Mouse (Mus musculus): ENCODE measurements around the gene Txnrd3.

Txnrd3 gene

GRCm38 (mm10) chr6:89658342-89658741 is 14.6 kb downstream of the Txnrd3 start:
- no peak for DNase-seq

GRCm38 (mm10) chr6:89658931-89659330 is 15.1 kb downstream of the Txnrd3 start:
- no peak for DNase-seq

- DNase-seq: no peak
Observed at GRCm38 (mm10) chr6:89659692-89660423, 16.1 kb downstream of the Txnrd3 start.

- no peak for DNase-seq
Observed at GRCm38 (mm10) chr6:89660490-89660889, 16.7 kb downstream of the Txnrd3 start.

GRCm38 (mm10) chr6:89662521-89662920 is 18.7 kb downstream of the Txnrd3 start:
- DNase-seq: no peak

GRCm38 (mm10) chr6:89665155-89665554 is 21.4 kb downstream of the Txnrd3 start:
- DNase-seq: no peak

- DNase-seq: no peak
Observed at GRCm38 (mm10) chr6:89665667-89666066, 21.9 kb downstream of the Txnrd3 start.

- DNase-seq: no peak
Observed at GRCm38 (mm10) chr6:89666976-89667375, 23.2 kb downstream of the Txnrd3 start.

- DNase-seq: no peak
Observed at GRCm38 (mm10) chr6:89669556-89669955, 25.8 kb downstream of the Txnrd3 start.

GRCm38 (mm10) chr6:89671431-89671830 is 27.6 kb downstream of the Txnrd3 start:
- DNase-seq: no peak

GRCm38 (mm10) chr6:89672641-89673040 is 28.9 kb downstream of the Txnrd3 start:
- DNase-seq: no peak

- no peak for DNase-seq
Observed at GRCm38 (mm10) chr6:89673135-89673780, 29.5 kb downstream of the Txnrd3 start.

GRCm38 (mm10) chr6:89678522-89678921 is 34.7 kb downstream of the Txnrd3 start:
- DNase-seq: no peak

- DNase-seq: peak; percentile 22 to 60
Observed at GRCm38 (mm10) chr6:89679291-89679835, 35.6 kb downstream of the Txnrd3 start.

GRCm38 (mm10) chr6:89680155-89680554 is 36.4 kb downstream of the Txnrd3 start:
- DNase-seq: peak; percentile 43 to 68

- no peak for DNase-seq
Observed at GRCm38 (mm10) chr6:89684231-89684630, 40.4 kb downstream of the Txnrd3 start.

- DNase-seq: no peak
Observed at GRCm38 (mm10) chr6:89687100-89687499, 43.3 kb downstream of the Txnrd3 start.

- DNase-seq: no peak
Observed at GRCm38 (mm10) chr6:89706624-89707023, 62.8 kb downstream of the Txnrd3 start.

GRCm38 (mm10) chr6:89707240-89707639 is 63.5 kb downstream of the Txnrd3 start, which contains the start of gene Vmn1r40:
Gene Vmn1r40 (plus strand): TSS chr6:89707540.
- DNase-seq: no peak

GRCm38 (mm10) chr6:89718051-89718450 is 74.3 kb downstream of the Txnrd3 start:
- no peak for DNase-seq

All from spleen, adult 18-20 months (tissue).